Mouse (Mus musculus): ENCODE measurements around the gene Gmds. TPM values are rescaled to one million over a fixed set of nuclear protein-coding genes. Genes with fewer than 3 reads are reported as not detected.

Gene Gmds
- polyA plus RNA-seq, 1 experiment from 2014 or later = 37.2 TPM

GRCm38 (mm10) chr13:32179906-32180305 is 158.6 kb downstream of the Gmds start:
- no peaks in the 10 kb centered on the region for H3K9me3 ChIP-seq
- no peak overlapping the region for H3K4me2 ChIP-seq
- no peaks in the 10 kb centered on the region for H3K27me3 ChIP-seq
- no peaks in the 10 kb centered on the region for H3K4me1 ChIP-seq (replicated peaks)
- H3K4me3 ChIP-seq = no peak overlapping the region
- no peaks in the 10 kb centered on the region for H3K36me3 ChIP-seq
- peak; percentile 79 for ATAC-seq (ENCODE audit: low FRiP score, low read depth)
- WGBS = 15% methylated on average over 3 of the region's 3 CpGs
- no peak overlapping the region for H3K9ac ChIP-seq
- H3K27ac ChIP-seq (replicated peaks) = no peak overlapping the region

- no peak overlapping the region for H3K4me3 ChIP-seq
- 98% methylated on average over 1 of the region's 1 CpGs for WGBS
These were observed 159.9 kb downstream of the Gmds start for GRCm38 (mm10) chr13:32178682-32179081.

GRCm38 (mm10) chr13:32177852-32178453 is 160.6 kb downstream of the Gmds start:
- Histone ChIP-seq H3K9ac (no peak overlapping the region), H3K36me3 (no peaks in the 10 kb centered on the region), H3K4me2 (no peak overlapping the region), H3K4me1 (replicated peaks) (no peaks in the 10 kb centered on the region), H3K4me3 (no peak overlapping the region), H3K27ac (replicated peaks) (no peak overlapping the region), H3K9me3 (no peaks in the 10 kb centered on the region), H3K27me3 (no peaks in the 10 kb centered on the region)
- WGBS = 79% methylated on average over 2 of the region's 2 CpGs
- ATAC-seq (ENCODE audit: low FRiP score, low read depth) = no peak

More at GRCm38 (mm10) chr13:32178682-32179081, 159.9 kb downstream of the Gmds start:
- Histone ChIP-seq H3K9ac (no peak overlapping the region), H3K27ac (replicated peaks) (no peak overlapping the region), H3K9me3 (no peaks in the 10 kb centered on the region), H3K27me3 (no peaks in the 10 kb centered on the region), H3K4me1 (replicated peaks) (no peaks in the 10 kb centered on the region), H3K4me2 (no peak overlapping the region), H3K36me3 (no peaks in the 10 kb centered on the region)
- ATAC-seq (ENCODE audit: low FRiP score, low read depth) = no peak

- ATAC-seq (ENCODE audit: low FRiP score, low read depth) = no peak
- Histone ChIP-seq H3K4me1 (replicated peaks) (no peaks in the 10 kb centered on the region), H3K9ac (no peak overlapping the region), H3K4me2 (no peak overlapping the region), H3K9me3 (no peaks in the 10 kb centered on the region), H3K36me3 (no peaks in the 10 kb centered on the region), H3K4me3 (no peak overlapping the region), H3K27ac (replicated peaks) (no peak overlapping the region), H3K27me3 (no peaks in the 10 kb centered on the region)
- WGBS = 80% methylated on average over 2 of the region's 2 CpGs
These were observed 163.5 kb downstream of the Gmds start for GRCm38 (mm10) chr13:32175028-32175427.

GRCm38 (mm10) chr13:32169173-32169572 is 169.4 kb downstream of the Gmds start:
- H3K4me2 ChIP-seq = 0 out of 2 replicates have a peak overlapping the region, but pooled peaks have one; percentile 19
- H3K4me3 ChIP-seq = no peak overlapping the region
- H3K9ac ChIP-seq = no peak overlapping the region
- H3K36me3 ChIP-seq = no peaks in the 10 kb centered on the region
- 0 out of 2 replicates have a peak overlapping the region, but pooled peaks have one; percentile 4 for H3K27ac ChIP-seq (replicated peaks)
- ATAC-seq (ENCODE audit: low FRiP score, low read depth) = peak; percentile 72
- H3K27me3 ChIP-seq = no peaks in the 10 kb centered on the region
- H3K9me3 ChIP-seq = no peaks in the 10 kb centered on the region
- 0 out of 2 replicates have a peak, but pooled peaks cover 3% of the 10 kb centered on the region for H3K4me1 ChIP-seq (replicated peaks)
- 21% methylated on average over 5 of the region's 5 CpGs for WGBS

- 85% methylated on average over 6 of the region's 6 CpGs for WGBS
These were observed 170.7 kb downstream of the Gmds start for GRCm38 (mm10) chr13:32167806-32168205.

GRCm38 (mm10) chr13:32165581-32165980 is 173.0 kb downstream of the Gmds start:
- 0 out of 2 replicates have a peak, but pooled peaks cover 3% of the 10 kb centered on the region for H3K4me1 ChIP-seq (replicated peaks)
- H3K4me2 ChIP-seq = no peak overlapping the region
- no peak overlapping the region for H3K27ac ChIP-seq (replicated peaks)
- no peak overlapping the region for H3K9ac ChIP-seq
- H3K4me3 ChIP-seq = no peak overlapping the region
- H3K36me3 ChIP-seq = no peaks in the 10 kb centered on the region
- no peaks in the 10 kb centered on the region for H3K9me3 ChIP-seq
- 35% methylated on average over 2 of the region's 2 CpGs for WGBS
- no peaks in the 10 kb centered on the region for H3K27me3 ChIP-seq
- ATAC-seq (ENCODE audit: low FRiP score, low read depth) = no peak

More at GRCm38 (mm10) chr13:32167806-32168205, 170.7 kb downstream of the Gmds start:
- H3K9ac ChIP-seq = no peak overlapping the region
- no peak overlapping the region for H3K4me2 ChIP-seq
- no peaks in the 10 kb centered on the region for H3K9me3 ChIP-seq
- H3K27ac ChIP-seq (replicated peaks) = no peak overlapping the region
- H3K4me3 ChIP-seq = no peak overlapping the region
- ATAC-seq (ENCODE audit: low FRiP score, low read depth) = no peak
- H3K27me3 ChIP-seq = no peaks in the 10 kb centered on the region
- H3K4me1 ChIP-seq (replicated peaks) = 0 out of 2 replicates have a peak, but pooled peaks cover 3% of the 10 kb centered on the region
- no peaks in the 10 kb centered on the region for H3K36me3 ChIP-seq

- Histone ChIP-seq H3K9me3 (no peaks in the 10 kb centered on the region), H3K27me3 (no peaks in the 10 kb centered on the region), H3K27ac (replicated peaks) (no peak overlapping the region), H3K4me2 (no peak overlapping the region), H3K4me1 (replicated peaks) (no peaks in the 10 kb centered on the region), H3K4me3 (no peak overlapping the region), H3K9ac (no peak overlapping the region), H3K36me3 (no peaks in the 10 kb centered on the region)
- ATAC-seq (ENCODE audit: low FRiP score, low read depth) = no peak
- 59% methylated on average over 2 of the region's 2 CpGs for WGBS
These were observed 177.0 kb downstream of the Gmds start for GRCm38 (mm10) chr13:32161567-32161966.

GRCm38 (mm10) chr13:32158240-32158639 is 180.3 kb downstream of the Gmds start:
- Histone ChIP-seq H3K9ac (no peak overlapping the region), H3K4me3 (no peak overlapping the region)

GRCm38 (mm10) chr13:32145916-32146315 is 192.6 kb downstream of the Gmds start:
- ATAC-seq (ENCODE audit: low FRiP score, low read depth) = no peak
- WGBS = 74% methylated on average over 1 of the region's 1 CpGs
- no peak overlapping the region for H3K27ac ChIP-seq (replicated peaks)
- no peaks in the 10 kb centered on the region for H3K27me3 ChIP-seq
- H3K36me3 ChIP-seq = no peaks in the 10 kb centered on the region
- H3K4me2 ChIP-seq = no peak overlapping the region
- H3K4me1 ChIP-seq (replicated peaks) = no peaks in the 10 kb centered on the region
- no peak overlapping the region for H3K4me3 ChIP-seq
- no peak overlapping the region for H3K9ac ChIP-seq
- H3K9me3 ChIP-seq = no peaks in the 10 kb centered on the region

More at GRCm38 (mm10) chr13:32158240-32158639, 180.3 kb downstream of the Gmds start:
- H3K4me1 ChIP-seq (replicated peaks) = no peaks in the 10 kb centered on the region
- H3K4me2 ChIP-seq = no peak overlapping the region
- ATAC-seq (ENCODE audit: low FRiP score, low read depth) = no peak
- H3K36me3 ChIP-seq = no peaks in the 10 kb centered on the region
- no peaks in the 10 kb centered on the region for H3K27me3 ChIP-seq
- no peaks in the 10 kb centered on the region for H3K9me3 ChIP-seq
- H3K27ac ChIP-seq (replicated peaks) = no peak overlapping the region
- WGBS = 58% methylated on average over 2 of the region's 2 CpGs

GRCm38 (mm10) chr13:32145179-32145578 is 193.4 kb downstream of the Gmds start:
- no peaks in the 10 kb centered on the region for H3K27me3 ChIP-seq
- ATAC-seq (ENCODE audit: low FRiP score, low read depth) = no peak
- H3K36me3 ChIP-seq = no peaks in the 10 kb centered on the region
- no peak overlapping the region for H3K9ac ChIP-seq
- no peak overlapping the region for H3K4me3 ChIP-seq
- WGBS = 68% methylated on average over 2 of the region's 2 CpGs
- H3K4me1 ChIP-seq (replicated peaks) = no peaks in the 10 kb centered on the region
- no peaks in the 10 kb centered on the region for H3K9me3 ChIP-seq
- H3K27ac ChIP-seq (replicated peaks) = no peak overlapping the region
- no peak overlapping the region for H3K4me2 ChIP-seq

- no peak for ATAC-seq (ENCODE audit: low FRiP score, low read depth)
- H3K4me1 ChIP-seq (replicated peaks) = no peaks in the 10 kb centered on the region
- 81% methylated on average over 3 of the region's 3 CpGs for WGBS
- no peak overlapping the region for H3K4me2 ChIP-seq
- H3K27me3 ChIP-seq = no peaks in the 10 kb centered on the region
- H3K4me3 ChIP-seq = no peak overlapping the region
- H3K9ac ChIP-seq = no peak overlapping the region
- H3K27ac ChIP-seq (replicated peaks) = no peak overlapping the region
- no peaks in the 10 kb centered on the region for H3K9me3 ChIP-seq
- no peaks in the 10 kb centered on the region for H3K36me3 ChIP-seq
These were observed 194.9 kb downstream of the Gmds start for GRCm38 (mm10) chr13:32143651-32144050.

Measured in hindbrain, embryonic 15.5 days (tissue).